Mouse (Mus musculus) urinary bladder, postnatal 25 days (tissue): ENCODE data around the gene Sae1.

Source experiments
- DNase-seq: peaks from one replicate; pipeline ENCODE4 v3.0.0; 2022; ENCODE audit warnings: low spot score

Gene Sae1

GRCm38 (mm10) chr7:16387160-16388041 is at the start of gene Sae1:
Gene Sae1 (minus strand): TSS chr7:16387806.
- peak; percentile 92 for DNase-seq

GRCm38 (mm10) chr7:16435088-16435487 is 47.5 kb upstream of the Sae1 start:
- DNase-seq = no peak

GRCm38 (mm10) chr7:16433352-16433971 is 45.9 kb upstream of the Sae1 start:
- DNase-seq = no peak

GRCm38 (mm10) chr7:16426129-16426729 is 38.6 kb upstream of the Sae1 start:
- DNase-seq = peak; percentile 81

GRCm38 (mm10) chr7:16425721-16426120 is 38.1 kb upstream of the Sae1 start:
- no peak for DNase-seq

- DNase-seq = no peak
Observed at GRCm38 (mm10) chr7:16423731-16424130, 36.1 kb upstream of the Sae1 start.

- no peak for DNase-seq
Observed at GRCm38 (mm10) chr7:16422222-16422856, 34.7 kb upstream of the Sae1 start.

- DNase-seq = no peak
Observed at GRCm38 (mm10) chr7:16420493-16421118, 33.0 kb upstream of the Sae1 start.

- no peak for DNase-seq
Observed at GRCm38 (mm10) chr7:16418713-16419112, 31.1 kb upstream of the Sae1 start.

GRCm38 (mm10) chr7:16417141-16417771 is 29.6 kb upstream of the Sae1 start:
- no peak for DNase-seq

GRCm38 (mm10) chr7:16415426-16415825 is 27.8 kb upstream of the Sae1 start:
- DNase-seq = no peak

- no peak for DNase-seq
Observed at GRCm38 (mm10) chr7:16412930-16413329, 25.3 kb upstream of the Sae1 start.

- DNase-seq = no peak
Observed at GRCm38 (mm10) chr7:16412220-16412896, 24.8 kb upstream of the Sae1 start.

GRCm38 (mm10) chr7:16411100-16411499 is 23.5 kb upstream of the Sae1 start:
- no peak for DNase-seq

GRCm38 (mm10) chr7:16406978-16407377 is 19.4 kb upstream of the Sae1 start:
- no peak for DNase-seq

GRCm38 (mm10) chr7:16405516-16406351 is 18.1 kb upstream of the Sae1 start:
- DNase-seq = peak; percentile 54

- DNase-seq = no peak
Observed at GRCm38 (mm10) chr7:16405073-16405455, 17.5 kb upstream of the Sae1 start.

- no peak for DNase-seq
Observed at GRCm38 (mm10) chr7:16404315-16405072, 16.9 kb upstream of the Sae1 start.
